Mouse (Mus musculus): ENCODE results near the gene Postn. TPM values are rescaled to one million over a fixed set of nuclear protein-coding genes. Genes with fewer than 3 reads are reported as not detected.

The Postn gene
- total RNA-seq, 2 experiments from 2014 or later: 3.2 TPM

- no peak for DNase-seq (ENCODE audit: extremely low spot score in 1 of 2, low spot score in 2 of 2)
- no peak overlapping the region for H3K4me3 ChIP-seq
- no peak; the same call in none of the 2 replicates for TF ChIP-seq CTCF (IDR thresholded peaks at IDR 0.05)
- intact Hi-C loops (cut with DNase I): no loop called here
- H3K27ac ChIP-seq: no peak overlapping the region
Measured at GRCm38 (mm10) chr3:54421666-54422065, 60.8 kb downstream of the Postn start.

GRCm38 (mm10) chr3:54424146-54424545, 63.2 kb downstream of the Postn start:
- intact Hi-C loops (cut with DNase I): no loop called here
- DNase-seq (ENCODE audit: extremely low spot score in 1 of 2, low spot score in 2 of 2): no peak
- Histone ChIP-seq H3K27ac (no peak overlapping the region), H3K4me3 (no peak overlapping the region)
- no peak for TF ChIP-seq CTCF (IDR thresholded peaks at IDR 0.05)

GRCm38 (mm10) chr3:54431663-54432062, 70.8 kb downstream of the Postn start:
- H3K4me3 ChIP-seq: no peak overlapping the region
- H3K27ac ChIP-seq: no peak overlapping the region
- DNase-seq (ENCODE audit: extremely low spot score in 1 of 2, low spot score in 2 of 2): no peak
- intact Hi-C loops (cut with DNase I): no loop called here
- TF ChIP-seq CTCF (IDR thresholded peaks at IDR 0.05): no peak

- DNase-seq (ENCODE audit: extremely low spot score in 1 of 2, low spot score in 2 of 2): no peak
- intact Hi-C loops (cut with DNase I): no loop called here
- H3K4me3 ChIP-seq: no peak overlapping the region
- H3K27ac ChIP-seq: no peak overlapping the region
- no peak for TF ChIP-seq CTCF (IDR thresholded peaks at IDR 0.05)
Measured at GRCm38 (mm10) chr3:54432167-54432566, 71.3 kb downstream of the Postn start.

- intact Hi-C loops (cut with DNase I): no loop called here
Measured at GRCm38 (mm10) chr3:54432605-54433004, 71.7 kb downstream of the Postn start.

GRCm38 (mm10) chr3:54434571-54434970, 73.7 kb downstream of the Postn start:
- intact Hi-C loops (cut with DNase I): no loop called here
- no peak overlapping the region for H3K4me3 ChIP-seq

More at GRCm38 (mm10) chr3:54432605-54433004, 71.7 kb downstream of the Postn start:
- DNase-seq (ENCODE audit: extremely low spot score in 1 of 2, low spot score in 2 of 2): no peak
- Histone ChIP-seq H3K4me3 (no peak overlapping the region), H3K27ac (no peak overlapping the region)
- TF ChIP-seq CTCF (IDR thresholded peaks at IDR 0.05): no peak

GRCm38 (mm10) chr3:54436373-54436964, 75.6 kb downstream of the Postn start:
- H3K4me3 ChIP-seq: no peak overlapping the region
- DNase-seq (ENCODE audit: extremely low spot score in 1 of 2, low spot score in 2 of 2): no peak
- TF ChIP-seq CTCF (IDR thresholded peaks at IDR 0.05): no peak
- intact Hi-C loops (cut with DNase I): no loop called here
- no peak overlapping the region for H3K27ac ChIP-seq

More at GRCm38 (mm10) chr3:54434571-54434970, 73.7 kb downstream of the Postn start:
- no peak for TF ChIP-seq CTCF (IDR thresholded peaks at IDR 0.05)
- H3K27ac ChIP-seq: no peak overlapping the region
- DNase-seq (ENCODE audit: extremely low spot score in 1 of 2, low spot score in 2 of 2): no peak

Other genes starting within 250 kb of the Postn start
- 10 to 100 TPM; 20.8 to 22.8 TPM for gene Trpc4, start 205.1 kb upstream of the Postn start, total RNA-seq (2021)

Measured in left cerebral cortex, adult 2 months (tissue).